Mouse (Mus musculus) bone marrow macrophage, adult 2 months (primary cell): ENCODE results near the gene Srsf2.

Source experiments
- CTCF ChIP-seq: IDR thresholded peaks from 2 replicates; pipeline ENCODE4 v1.5.1; 2012; ENCODE audit warnings: low read depth, mild to moderate bottlenecking, low read length, moderate library complexity
- POLR2A ChIP-seq: IDR thresholded peaks from 2 replicates; pipeline ENCODE4 v1.6.1; 2012; ENCODE audit warnings: mild to moderate bottlenecking, low read depth, low read length, borderline replicate concordance

- no peak for TF ChIP-seq POLR2A
- no peak for TF ChIP-seq CTCF
Observed at GRCm38 (mm10) chr11:116839601-116840000, 13.3 kb downstream of the Srsf2 start.
